In genomic region chr11:88523511-88523910, GRCm38 (mm10) we compare ENCODE assay signal across 10 mouse cellular contexts.
DNase-seq lines count a peak whose midpoint lies in the region; ATAC-seq lines count a peak whose summit lies in the region.
"Had no signal": no experiment of that assay in that cellular context is flagged by ENCODE, and none has a peak within 500 bp of the region (broad histone marks: within the 10 kb centered on the region; RNA-seq: fewer than 3 reads in every experiment).

No protein-coding gene starts in this region.

- H3K4me2 ChIP-seq in hindbrain, embryonic 12.5 days (replicated peaks) = no peak overlapping the region
- no peak overlapping the region for H3K4me2 ChIP-seq in neural tube, embryonic 13.5 days
- no peak overlapping the region for H3K4me2 ChIP-seq in midbrain, embryonic 14.5 days (ENCODE audit: low read length)

- no peak overlapping the region for H3K9ac ChIP-seq in hindbrain, embryonic 12.5 days
- H3K9ac ChIP-seq in neural tube, embryonic 13.5 days = no peak overlapping the region
- H3K9ac ChIP-seq in midbrain, embryonic 14.5 days (replicated peaks; ENCODE audit: low read length) = no peak overlapping the region

- no peak for DNase-seq in hindbrain, embryonic 10.5 days (ENCODE audit: low spot score)
- DNase-seq in neural tube, embryonic 10.5 days (ENCODE audit: extremely low spot score, low spot score) = no peak
- DNase-seq in embryonic facial prominence, embryonic 10.5 days (ENCODE audit: low spot score) = no peak
- DNase-seq in midbrain, embryonic 14.5 days = no peak
- DNase-seq in layer of hippocampus, adult 18-20 months (ENCODE audit: low spot score in 2 of 2) = no peak
- DNase-seq: kidney, adult 18-20 months had no signal

- ATAC-seq in hindbrain, embryonic 12.5 days (ENCODE audit: low FRiP score) = no peak
- no peak for ATAC-seq in neural tube, embryonic 13.5 days (ENCODE audit: low read depth)
- ATAC-seq in midbrain, embryonic 14.5 days (ENCODE audit: low FRiP score, low TSS enrichment) = no peak
- ATAC-seq in CD4-positive, CD25-positive, alpha-beta regulatory T cell, adult 4 months = no peak

- H3K4me1 ChIP-seq in hindbrain, embryonic 10.5 days (replicated peaks) = peaks cover 83% of the 10 kb centered on the region
- H3K4me1 ChIP-seq in hindbrain, embryonic 12.5 days = peaks cover 83% of the 10 kb centered on the region
- peaks cover 86% of the 10 kb centered on the region for H3K4me1 ChIP-seq in neural tube, embryonic 13.5 days (replicated peaks)
- H3K4me1 ChIP-seq in embryonic facial prominence, embryonic 10.5 days = peaks cover 70% of the 10 kb centered on the region
- peaks cover 82% of the 10 kb centered on the region for H3K4me1 ChIP-seq in midbrain, embryonic 14.5 days (ENCODE audit: control insufficient read depth, insufficient read depth, low read length)

- H3K27ac ChIP-seq in hindbrain, embryonic 10.5 days = peak overlapping the region; percentile 85
- no peak overlapping the region for H3K27ac ChIP-seq in hindbrain, embryonic 12.5 days
- H3K27ac ChIP-seq in neural tube, embryonic 13.5 days (replicated peaks) = peak overlapping the region; percentile 86
- peak overlapping the region; percentile 75; the same call in 1 of the 2 replicates for H3K27ac ChIP-seq in embryonic facial prominence, embryonic 10.5 days (replicated peaks)
- peak overlapping the region; percentile 43 for H3K27ac ChIP-seq in midbrain, embryonic 14.5 days (replicated peaks; ENCODE audit: low read depth, low read length)
- H3K27ac ChIP-seq: macrophage had no signal

- H3K9me3 ChIP-seq in hindbrain, embryonic 10.5 days = no peaks in the 10 kb centered on the region
- no peaks in the 10 kb centered on the region for H3K9me3 ChIP-seq in hindbrain, embryonic 12.5 days (replicated peaks)
- H3K9me3 ChIP-seq in neural tube, embryonic 13.5 days = no peaks in the 10 kb centered on the region
- H3K9me3 ChIP-seq in embryonic facial prominence, embryonic 10.5 days = no peaks in the 10 kb centered on the region
- H3K9me3 ChIP-seq in midbrain, embryonic 14.5 days (ENCODE audit: control insufficient read depth, low read length) = no peaks in the 10 kb centered on the region

- H3K27me3 ChIP-seq in hindbrain, embryonic 10.5 days (ENCODE audit: insufficient read depth, poor library complexity, severe bottlenecking) = no peaks in the 10 kb centered on the region
- H3K27me3 ChIP-seq in hindbrain, embryonic 12.5 days = no peaks in the 10 kb centered on the region
- H3K27me3 ChIP-seq in neural tube, embryonic 13.5 days = no peaks in the 10 kb centered on the region
- H3K27me3 ChIP-seq in embryonic facial prominence, embryonic 10.5 days (replicated peaks; ENCODE audit: low read depth, poor library complexity, severe bottlenecking) = no peaks in the 10 kb centered on the region
- no peaks in the 10 kb centered on the region for H3K27me3 ChIP-seq in midbrain, embryonic 14.5 days (ENCODE audit: control insufficient read depth, insufficient read depth, low read length)

- H3K36me3 ChIP-seq in hindbrain, embryonic 10.5 days = peaks cover 36% of the 10 kb centered on the region
- no peaks in the 10 kb centered on the region for H3K36me3 ChIP-seq in hindbrain, embryonic 12.5 days
- no peaks in the 10 kb centered on the region for H3K36me3 ChIP-seq in neural tube, embryonic 13.5 days
- H3K36me3 ChIP-seq in embryonic facial prominence, embryonic 10.5 days (replicated peaks) = peaks cover 26% of the 10 kb centered on the region
- no peaks in the 10 kb centered on the region for H3K36me3 ChIP-seq in midbrain, embryonic 14.5 days (ENCODE audit: control insufficient read depth, insufficient read depth, low read length)

- 67% methylated on average over 6 of the region's 6 CpGs for WGBS in hindbrain, embryonic 10.5 days
- 62% methylated on average over 6 of the region's 6 CpGs for WGBS in hindbrain, embryonic 12.5 days
- 65% methylated on average over 6 of the region's 6 CpGs for WGBS in neural tube, embryonic 13.5 days
- 73% methylated on average over 6 of the region's 6 CpGs for WGBS in embryonic facial prominence, embryonic 10.5 days
- WGBS in midbrain, embryonic 14.5 days = 68% methylated on average over 6 of the region's 6 CpGs

- H3K4me3 ChIP-seq in hindbrain, embryonic 10.5 days = no peak overlapping the region
- H3K4me3 ChIP-seq in hindbrain, embryonic 12.5 days = no peak overlapping the region
- H3K4me3 ChIP-seq in neural tube, embryonic 13.5 days = no peak overlapping the region
- H3K4me3 ChIP-seq in embryonic facial prominence, embryonic 10.5 days = no peak overlapping the region
- H3K4me3 ChIP-seq in midbrain, embryonic 14.5 days (replicated peaks; ENCODE audit: low read depth, low read length) = no peak overlapping the region
